18 mouse cellular contexts compared by ENCODE assay signal in genomic region chr12:36780761-36781160, GRCm38 (mm10).
"Had no signal": no experiment of that assay in that cellular context is flagged by ENCODE, and none has a peak within 500 bp of the region (broad histone marks: within the 10 kb centered on the region; RNA-seq: fewer than 3 reads in every experiment).

No protein-coding gene starts in this region.

- H3K4me3 ChIP-seq: layer of hippocampus, adult 2 months; limb, embryonic 12.5 days; limb, embryonic 15.5 days; lung, embryonic 15.5 days; stomach, embryonic 15.5 days had no signal

- H3K9ac ChIP-seq: limb, embryonic 12.5 days; limb, embryonic 15.5 days; liver, embryonic 14.5 days; liver, postnatal 0 days; lung, embryonic 15.5 days; stomach, embryonic 15.5 days had no signal

- H3K36me3 ChIP-seq: limb, embryonic 12.5 days; limb, embryonic 15.5 days; lung, embryonic 15.5 days; stomach, embryonic 15.5 days had no signal

- DNase-seq: kidney, postnatal 25 days; layer of hippocampus, adult 9-11 months; left cerebral cortex, postnatal 4 days; liver, postnatal 0 days; lung, postnatal 14 days; lung, postnatal 4 days; midbrain, embryonic 14.5 days; right cerebral cortex, adult 18-20 months; right cerebral cortex, postnatal 14 days; right cerebral cortex, postnatal 4 days; thymus, postnatal 36 days had no signal

- H3K27me3 ChIP-seq: limb, embryonic 12.5 days; limb, embryonic 15.5 days; lung, embryonic 15.5 days; stomach, embryonic 15.5 days had no signal

- H3K4me1 ChIP-seq: limb, embryonic 15.5 days; lung, embryonic 15.5 days; stomach, embryonic 15.5 days had no signal

- H3K27ac ChIP-seq: kidney, postnatal 0 days; layer of hippocampus, adult 2 months; limb, embryonic 12.5 days; limb, embryonic 15.5 days; liver, embryonic 14.5 days; lung, embryonic 15.5 days; stomach, embryonic 15.5 days had no signal
